Mouse (Mus musculus): ENCODE measurements around the gene Inip. TPM values are rescaled to one million over a fixed set of nuclear protein-coding genes. Genes with fewer than 3 reads are reported as not detected.
A peak's percentile ranks its signal among the peaks of the same experiment; 100 is the strongest.
"Not testable (repeated sequence)": the region's sequence is repeated elsewhere in the genome, so short reads cannot be mapped to it uniquely, and the experiment has no call there.

Inip gene
- polyA plus RNA-seq, 1 experiment from 2014 or later: 96.1 TPM

DNA sequence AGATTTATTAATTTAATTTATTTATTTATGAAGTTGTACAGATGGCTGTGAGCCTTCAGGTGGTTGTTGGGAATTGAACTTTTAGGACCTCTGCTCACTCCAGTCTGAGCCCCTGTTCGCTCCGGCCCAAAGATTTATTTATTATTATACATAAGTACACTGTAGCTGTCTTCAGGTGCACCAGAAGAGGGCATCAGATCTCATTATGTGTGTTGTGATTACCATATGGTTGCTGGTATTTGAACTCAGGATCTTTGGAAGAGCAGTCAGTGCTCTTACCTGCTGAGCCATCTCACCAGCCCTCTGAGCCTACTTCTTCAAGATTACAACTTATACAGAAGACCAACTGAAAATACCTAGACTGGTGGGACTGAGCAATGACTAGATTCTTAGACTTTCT lies 7.8 kb downstream of the Inip start:
- H3K27me3 ChIP-seq; H3K4me1 ChIP-seq; H3K9ac ChIP-seq; H3K4me2 ChIP-seq; H3K36me3 ChIP-seq (ENCODE audit: poor library complexity, severe bottlenecking); H3K9me3 ChIP-seq (replicated peaks); H3K27ac ChIP-seq; ATAC-seq; H3K4me3 ChIP-seq: not testable (repeated sequence)
- 92% methylated on average over 2 of the region's 2 CpGs for WGBS

DNA sequence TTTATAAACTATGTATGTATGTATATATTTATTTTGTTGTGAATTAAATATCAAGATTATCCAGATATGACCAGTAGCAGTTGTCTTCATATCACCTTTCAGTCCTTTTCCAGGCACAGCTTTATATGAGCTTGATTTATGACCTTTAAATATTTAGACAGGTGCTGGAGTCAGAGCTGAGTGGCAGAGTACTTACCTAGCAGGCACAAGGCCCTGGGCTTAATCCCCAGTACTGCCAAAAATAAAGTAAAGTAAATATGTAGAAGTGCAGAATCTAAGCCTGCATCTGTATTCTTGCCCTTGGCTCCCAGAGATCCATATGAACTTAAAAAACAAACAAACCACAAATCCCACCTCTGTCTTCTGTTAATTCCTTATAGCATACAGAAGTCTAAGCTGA lies 12.4 kb downstream of the Inip start:
- H3K27me3 ChIP-seq: no peaks in the 10 kb centered on the region
- no peak overlapping the region for H3K4me2 ChIP-seq
- H3K4me3 ChIP-seq: no peak overlapping the region
- H3K36me3 ChIP-seq (ENCODE audit: poor library complexity, severe bottlenecking): no peaks in the 10 kb centered on the region
- ATAC-seq: no peak
- H3K9me3 ChIP-seq (replicated peaks): no peaks in the 10 kb centered on the region
- H3K27ac ChIP-seq: no peak overlapping the region
- no peaks in the 10 kb centered on the region for H3K4me1 ChIP-seq
- H3K9ac ChIP-seq: no peak overlapping the region

DNA sequence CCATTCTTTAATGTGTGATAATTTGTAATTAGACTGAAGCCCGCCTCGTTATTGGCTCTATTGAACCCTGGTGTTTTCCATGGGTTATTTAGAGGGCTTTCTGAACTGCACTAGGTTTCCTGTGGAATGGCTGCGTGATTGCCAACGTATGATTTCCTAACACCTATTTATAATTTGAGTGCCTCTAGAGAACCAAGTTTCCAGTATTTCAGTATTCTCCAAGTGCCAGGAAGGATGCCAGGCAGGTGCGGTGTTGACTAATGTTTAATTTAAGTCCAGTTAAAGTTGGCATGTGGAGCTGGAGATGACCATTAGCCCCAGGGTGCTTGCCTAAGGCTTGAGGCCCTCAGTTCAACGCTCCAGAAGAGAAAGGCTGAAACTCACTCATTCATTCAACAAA lies 14.3 kb downstream of the Inip start:
- H3K27me3 ChIP-seq: no peaks in the 10 kb centered on the region
- 66% methylated on average over 6 of the region's 6 CpGs for WGBS
- H3K4me1 ChIP-seq: peaks cover 5% of the 10 kb centered on the region
- H3K27ac ChIP-seq: no peak overlapping the region
- no peak overlapping the region for H3K4me2 ChIP-seq
- no peak overlapping the region for H3K4me3 ChIP-seq
- no peak overlapping the region for H3K9ac ChIP-seq
- no peaks in the 10 kb centered on the region for H3K9me3 ChIP-seq (replicated peaks)
- no peak for ATAC-seq
- H3K36me3 ChIP-seq (ENCODE audit: poor library complexity, severe bottlenecking): no peaks in the 10 kb centered on the region

DNA sequence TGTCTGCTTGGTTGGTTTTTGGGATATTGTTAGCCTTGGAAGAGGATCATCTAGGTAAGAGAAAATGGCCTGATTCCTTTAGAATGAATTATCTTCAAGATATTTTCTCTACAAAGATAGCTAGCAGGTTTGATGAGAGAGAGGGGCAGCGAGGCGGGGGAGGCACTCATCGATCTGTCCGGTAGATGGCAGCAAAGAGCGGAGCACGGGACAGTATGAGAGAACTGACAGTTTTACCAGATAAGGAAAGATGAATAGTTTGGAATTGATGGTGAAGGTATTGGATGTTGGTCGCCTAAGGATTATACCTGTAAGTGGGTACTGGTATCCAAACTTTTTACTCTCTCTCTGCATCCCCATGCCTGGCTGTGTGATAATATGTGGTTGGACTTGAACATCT lies 14.7 kb downstream of the Inip start:
- no peak overlapping the region for H3K4me3 ChIP-seq
- H3K36me3 ChIP-seq (ENCODE audit: poor library complexity, severe bottlenecking): no peaks in the 10 kb centered on the region
- no peak overlapping the region for H3K27ac ChIP-seq
- no peaks in the 10 kb centered on the region for H3K9me3 ChIP-seq (replicated peaks)
- H3K9ac ChIP-seq: no peak overlapping the region
- no peak overlapping the region for H3K4me2 ChIP-seq
- 2% methylated on average over 7 of the region's 7 CpGs for WGBS
- peaks cover 8% of the 10 kb centered on the region for H3K4me1 ChIP-seq
- ATAC-seq: peak; percentile 19; the same call in 1 of the 2 replicates
- no peaks in the 10 kb centered on the region for H3K27me3 ChIP-seq

DNA sequence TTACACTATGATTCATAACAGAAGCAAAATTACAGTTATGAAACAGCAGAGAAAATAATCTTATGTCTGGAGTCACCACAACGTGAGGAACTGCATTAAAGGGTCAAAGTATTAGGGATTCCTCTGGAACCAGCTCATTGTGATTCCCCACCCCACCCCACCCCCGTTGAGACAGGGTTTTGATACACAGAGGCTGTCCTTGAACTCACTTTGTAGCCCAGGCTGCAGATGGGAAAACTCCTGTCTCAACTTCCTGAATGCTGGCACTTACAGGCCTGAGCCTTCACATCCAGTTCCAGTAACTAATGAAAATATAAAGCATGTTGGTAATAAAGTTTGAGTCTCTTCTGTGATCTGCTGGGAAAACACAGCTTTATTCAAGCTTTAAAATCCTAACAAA lies 16.0 kb downstream of the Inip start:
- no peak overlapping the region for H3K27ac ChIP-seq
- no peak overlapping the region for H3K9ac ChIP-seq
- no peak overlapping the region for H3K4me2 ChIP-seq
- peaks cover 11% of the 10 kb centered on the region for H3K4me1 ChIP-seq
- H3K36me3 ChIP-seq (ENCODE audit: poor library complexity, severe bottlenecking): no peaks in the 10 kb centered on the region
- no peaks in the 10 kb centered on the region for H3K9me3 ChIP-seq (replicated peaks)
- H3K27me3 ChIP-seq: no peaks in the 10 kb centered on the region
- H3K4me3 ChIP-seq: no peak overlapping the region
- WGBS: 18% methylated on average over 2 of the region's 2 CpGs
- no peak for ATAC-seq

DNA sequence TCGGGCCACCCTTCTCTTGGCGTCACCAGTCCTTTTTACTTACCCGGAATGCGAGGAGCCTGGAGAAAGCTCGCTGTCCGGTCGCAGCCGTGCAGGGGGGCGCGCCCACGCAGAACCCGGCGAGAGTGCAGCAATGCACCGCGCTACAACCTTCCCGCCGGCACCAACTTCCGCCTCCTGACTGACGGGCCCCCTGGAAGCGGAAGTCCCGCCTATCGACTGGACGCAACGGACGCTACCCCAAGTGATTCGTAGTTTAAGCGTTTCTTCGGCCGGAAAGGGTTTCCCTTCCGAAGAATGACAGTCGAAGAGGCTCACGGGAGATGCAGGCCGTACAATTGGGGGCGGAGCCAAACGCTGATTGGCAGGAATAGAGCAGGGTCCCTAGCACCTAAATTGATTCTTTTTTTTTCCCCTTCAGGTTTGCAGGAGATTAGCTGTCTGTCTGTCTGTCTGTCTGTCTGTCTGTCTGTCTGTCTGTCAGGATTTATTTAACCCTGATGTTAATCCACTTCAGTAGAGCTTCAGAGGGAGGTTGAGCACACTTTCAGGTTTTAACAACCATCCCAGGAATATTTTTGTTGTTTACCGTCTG lies 17.6 kb downstream of the Inip start:
- peak overlapping the region; percentile 79 for H3K9ac ChIP-seq
- H3K4me3 ChIP-seq: peak overlapping the region; percentile 90
- peak; percentile 97 for ATAC-seq
- H3K36me3 ChIP-seq (ENCODE audit: poor library complexity, severe bottlenecking): no peaks in the 10 kb centered on the region
- H3K4me2 ChIP-seq: peak overlapping the region; percentile 83
- peak overlapping the region; percentile 69 for H3K27ac ChIP-seq
- no peaks in the 10 kb centered on the region for H3K27me3 ChIP-seq
- H3K9me3 ChIP-seq (replicated peaks): no peaks in the 10 kb centered on the region
- under 1% methylated on average over 36 of the region's 36 CpGs for WGBS
- H3K4me1 ChIP-seq: peaks cover 11% of the 10 kb centered on the region

DNA sequence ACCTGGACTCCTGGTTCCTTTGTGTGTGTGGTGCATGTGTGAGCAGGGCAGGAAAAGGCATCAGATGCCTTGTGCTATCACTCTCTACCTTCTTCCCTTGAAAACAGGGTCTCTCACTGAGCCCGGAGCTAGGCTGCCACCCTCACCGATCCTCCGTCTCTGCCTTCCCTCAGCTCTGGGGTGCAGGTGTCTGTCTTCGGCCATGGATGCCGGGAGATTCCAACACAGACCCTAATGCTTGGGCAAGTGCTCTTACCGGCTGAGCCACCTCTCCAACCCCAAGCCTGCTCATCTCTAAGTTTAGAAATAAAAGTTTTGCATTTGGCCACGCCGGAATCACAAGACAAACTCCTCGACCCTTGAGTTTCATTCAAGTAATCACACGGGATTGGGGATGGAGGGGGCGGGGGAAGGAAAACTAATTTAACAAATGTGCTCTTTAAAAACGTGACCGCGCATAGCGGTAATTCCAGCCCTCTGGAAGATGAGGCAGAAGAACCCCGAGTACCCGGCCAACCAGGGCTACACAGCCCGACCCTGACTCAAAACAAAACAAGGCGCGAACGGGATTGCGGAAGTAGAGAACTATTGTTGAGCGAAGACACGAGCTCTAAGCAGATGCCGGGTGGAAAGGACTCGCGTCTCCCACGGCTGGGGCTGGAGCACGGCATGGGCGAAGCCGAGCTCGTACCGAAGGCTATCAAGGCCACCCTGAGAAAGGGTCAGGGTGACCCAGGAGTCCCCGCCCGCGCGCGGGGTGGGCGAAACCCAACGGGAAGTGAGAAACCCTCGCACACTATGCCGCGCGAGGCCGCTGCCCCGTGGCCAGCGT lies 18.3 kb downstream of the Inip start:
- peak overlapping the region; percentile 83 for H3K4me2 ChIP-seq
- H3K9me3 ChIP-seq (replicated peaks): no peaks in the 10 kb centered on the region
- peak overlapping the region; percentile 90 for H3K4me3 ChIP-seq
- peak overlapping the region; percentile 69 for H3K27ac ChIP-seq
- ATAC-seq: no peak; the same call in none of the 2 replicates
- under 1% methylated on average over 47 of the region's 47 CpGs for WGBS
- no peaks in the 10 kb centered on the region for H3K27me3 ChIP-seq
- no peaks in the 10 kb centered on the region for H3K36me3 ChIP-seq (ENCODE audit: poor library complexity, severe bottlenecking)
- peaks cover 11% of the 10 kb centered on the region for H3K4me1 ChIP-seq
- H3K9ac ChIP-seq: peak overlapping the region; percentile 79

DNA sequence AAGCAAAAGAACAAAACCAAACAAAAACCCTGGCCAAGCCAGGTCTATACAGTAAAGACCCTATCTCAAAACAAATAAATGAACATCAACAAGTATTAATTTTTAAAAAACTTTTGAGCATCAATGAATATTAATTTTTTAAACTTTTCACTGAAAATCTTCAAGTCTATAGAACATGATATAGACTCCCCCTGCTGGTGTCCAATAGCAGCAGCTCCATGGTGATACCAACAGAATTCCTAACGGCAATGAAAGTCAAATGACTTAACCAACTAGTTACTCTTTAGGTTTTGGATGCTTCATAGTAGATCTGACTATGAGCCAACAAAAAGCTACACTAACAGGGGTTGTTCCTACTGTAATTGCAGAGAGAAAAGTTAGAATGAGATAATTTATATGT lies 20.8 kb downstream of the Inip start:
- Histone ChIP-seq H3K9ac (no peak overlapping the region), H3K4me1 (peaks cover 11% of the 10 kb centered on the region), H3K4me2 (no peak overlapping the region), H3K27me3 (no peaks in the 10 kb centered on the region), H3K27ac (no peak overlapping the region), H3K9me3 (replicated peaks) (no peaks in the 10 kb centered on the region), H3K36me3 (ENCODE audit: poor library complexity, severe bottlenecking) (peaks cover 3% of the 10 kb centered on the region; the same call in 1 of the 2 replicates), H3K4me3 (no peak overlapping the region)
- ATAC-seq: no peak
- WGBS: 16% methylated on average over 1 of the region's 1 CpGs

DNA sequence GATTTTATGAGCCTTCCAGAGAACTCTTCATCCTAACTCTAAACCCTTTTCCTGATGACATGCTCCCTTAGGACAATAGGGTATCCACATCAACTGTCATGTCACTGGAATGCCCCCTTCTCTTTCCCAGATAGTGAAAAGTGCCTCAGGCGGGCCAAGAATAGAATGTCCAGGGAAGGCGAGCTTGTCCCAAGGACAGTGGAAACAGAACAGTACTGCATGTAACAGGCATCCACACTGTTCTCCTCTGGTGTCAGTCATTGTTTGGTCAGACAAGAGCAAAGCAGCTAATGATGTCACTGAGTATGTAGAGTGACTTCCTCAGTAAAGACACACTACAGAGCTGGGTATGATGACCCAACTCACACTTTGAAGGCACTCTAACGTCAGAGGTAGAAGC lies 23.6 kb downstream of the Inip start:
- no peak overlapping the region for H3K27ac ChIP-seq
- H3K9me3 ChIP-seq (replicated peaks): no peaks in the 10 kb centered on the region
- H3K9ac ChIP-seq: no peak overlapping the region
- no peaks in the 10 kb centered on the region for H3K27me3 ChIP-seq
- no peak overlapping the region for H3K4me2 ChIP-seq
- H3K4me3 ChIP-seq: no peak overlapping the region
- 83% methylated on average over 3 of the region's 3 CpGs for WGBS
- peaks cover 11% of the 10 kb centered on the region for H3K4me1 ChIP-seq
- no peak for ATAC-seq
- H3K36me3 ChIP-seq (ENCODE audit: poor library complexity, severe bottlenecking): peaks cover 20% of the 10 kb centered on the region

DNA sequence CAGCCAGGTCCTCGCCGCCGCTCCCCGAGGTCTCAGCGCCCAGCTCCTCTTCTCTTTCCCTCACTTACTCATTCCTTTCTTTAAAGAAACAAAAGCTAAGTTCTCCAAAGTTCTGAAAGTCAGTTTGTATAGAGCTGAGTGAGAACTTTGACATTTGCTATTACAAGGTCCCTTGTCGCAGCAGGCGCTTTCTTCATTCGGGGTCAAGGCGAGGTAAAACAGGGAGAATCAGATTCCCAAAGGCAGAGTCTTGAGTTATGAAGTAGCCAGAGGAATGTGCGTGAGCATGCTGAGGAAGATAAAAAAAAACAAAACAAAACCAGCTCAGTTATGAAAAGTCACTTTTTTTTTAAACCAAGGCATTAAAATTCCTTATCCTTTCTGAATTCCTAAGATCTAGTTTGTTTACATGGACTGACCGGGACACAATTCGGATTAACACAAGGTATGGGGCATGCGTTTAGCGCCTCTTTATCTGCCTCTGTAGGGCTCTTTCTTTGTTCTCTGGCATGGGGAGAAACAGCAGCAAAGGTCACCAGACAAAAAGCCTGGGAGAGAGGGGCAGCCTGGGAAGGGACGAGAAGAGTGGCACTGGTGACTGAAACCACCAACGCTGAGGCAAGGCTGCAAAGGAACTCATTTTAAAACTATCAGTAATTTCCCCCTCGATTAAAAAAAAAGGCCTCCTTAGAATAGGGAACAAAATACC lies 29.1 kb downstream of the Inip start:
- Histone ChIP-seq H3K4me1 (no peaks in the 10 kb centered on the region), H3K4me2 (no peak overlapping the region), H3K36me3 (ENCODE audit: poor library complexity, severe bottlenecking) (peaks cover 58% of the 10 kb centered on the region), H3K27me3 (no peaks in the 10 kb centered on the region), H3K4me3 (no peak overlapping the region), H3K27ac (no peak overlapping the region), H3K9ac (no peak overlapping the region), H3K9me3 (replicated peaks) (no peaks in the 10 kb centered on the region)
- ATAC-seq: no peak
- 38% methylated on average over 17 of the region's 17 CpGs for WGBS

DNA sequence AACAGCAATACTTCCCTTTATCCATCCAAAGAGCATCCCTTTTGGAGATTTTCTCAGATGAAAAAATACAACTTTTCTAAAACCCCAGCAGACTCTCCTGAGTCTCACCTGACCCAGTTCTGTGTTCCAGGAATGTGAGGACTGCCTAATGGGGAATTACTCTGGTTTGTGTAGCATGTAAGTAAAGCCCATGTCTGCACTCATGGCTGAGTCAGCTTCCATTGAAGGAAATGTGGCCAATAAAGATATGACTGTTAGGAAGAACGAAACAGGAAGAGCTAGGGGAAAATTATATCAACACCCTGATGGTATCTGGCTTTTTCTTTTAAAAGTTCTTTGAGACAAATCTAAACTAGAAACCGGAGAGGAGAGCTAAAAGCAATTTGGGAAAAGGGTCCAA lies 33.7 kb downstream of the Inip start:
- no peak for ATAC-seq
- H3K36me3 ChIP-seq (ENCODE audit: poor library complexity, severe bottlenecking): peaks cover 37% of the 10 kb centered on the region
- no peaks in the 10 kb centered on the region for H3K27me3 ChIP-seq
- H3K4me1 ChIP-seq: peaks cover 14% of the 10 kb centered on the region
- no peak overlapping the region for H3K4me3 ChIP-seq
- H3K4me2 ChIP-seq: no peak overlapping the region
- no peak overlapping the region for H3K9ac ChIP-seq
- H3K9me3 ChIP-seq (replicated peaks): no peaks in the 10 kb centered on the region
- 87% methylated on average over 2 of the region's 2 CpGs for WGBS
- H3K27ac ChIP-seq: no peak overlapping the region

DNA sequence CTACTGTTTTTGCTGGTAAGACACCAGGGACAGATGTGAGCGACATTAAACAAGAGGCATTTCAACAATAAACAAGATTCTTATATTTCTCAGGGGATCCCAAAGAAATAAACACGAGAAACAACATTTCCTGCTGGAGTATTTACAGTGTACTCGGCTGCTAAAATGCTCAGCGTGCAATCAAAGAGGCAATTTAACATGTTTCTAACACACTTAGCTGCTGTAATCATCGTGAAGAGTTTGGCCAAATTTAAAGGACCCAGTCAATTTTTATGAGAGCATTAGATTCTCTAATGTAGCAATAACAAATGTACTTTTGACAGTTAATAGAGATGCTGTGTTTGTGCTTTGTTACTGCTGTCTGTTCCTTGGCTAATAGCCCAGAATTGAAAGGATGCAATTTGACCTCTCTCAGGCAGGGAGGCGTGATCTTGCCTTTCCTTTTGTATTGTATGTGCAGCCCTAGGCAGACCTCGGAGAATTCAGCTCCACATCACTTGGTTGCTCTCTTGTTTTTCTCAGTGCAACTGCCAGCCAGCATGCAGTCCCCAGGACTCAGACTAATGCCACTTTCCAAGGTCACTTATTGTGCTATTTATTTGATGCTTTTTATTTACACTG lies 35.9 kb downstream of the Inip start:
- Histone ChIP-seq H3K9ac (no peak overlapping the region), H3K4me1 (peaks cover 14% of the 10 kb centered on the region), H3K4me3 (no peak overlapping the region), H3K27me3 (no peaks in the 10 kb centered on the region), H3K9me3 (replicated peaks) (no peaks in the 10 kb centered on the region), H3K4me2 (peak overlapping the region; percentile 10; the same call in 1 of the 2 replicates), H3K36me3 (ENCODE audit: poor library complexity, severe bottlenecking) (peaks cover 17% of the 10 kb centered on the region), H3K27ac (peak overlapping the region; percentile 63)
- ATAC-seq: peak; percentile 76
- WGBS: 23% methylated on average over 7 of the region's 7 CpGs
